Mouse (Mus musculus): ENCODE measurements around the gene Ddx50.

Ddx50 gene

DNA sequence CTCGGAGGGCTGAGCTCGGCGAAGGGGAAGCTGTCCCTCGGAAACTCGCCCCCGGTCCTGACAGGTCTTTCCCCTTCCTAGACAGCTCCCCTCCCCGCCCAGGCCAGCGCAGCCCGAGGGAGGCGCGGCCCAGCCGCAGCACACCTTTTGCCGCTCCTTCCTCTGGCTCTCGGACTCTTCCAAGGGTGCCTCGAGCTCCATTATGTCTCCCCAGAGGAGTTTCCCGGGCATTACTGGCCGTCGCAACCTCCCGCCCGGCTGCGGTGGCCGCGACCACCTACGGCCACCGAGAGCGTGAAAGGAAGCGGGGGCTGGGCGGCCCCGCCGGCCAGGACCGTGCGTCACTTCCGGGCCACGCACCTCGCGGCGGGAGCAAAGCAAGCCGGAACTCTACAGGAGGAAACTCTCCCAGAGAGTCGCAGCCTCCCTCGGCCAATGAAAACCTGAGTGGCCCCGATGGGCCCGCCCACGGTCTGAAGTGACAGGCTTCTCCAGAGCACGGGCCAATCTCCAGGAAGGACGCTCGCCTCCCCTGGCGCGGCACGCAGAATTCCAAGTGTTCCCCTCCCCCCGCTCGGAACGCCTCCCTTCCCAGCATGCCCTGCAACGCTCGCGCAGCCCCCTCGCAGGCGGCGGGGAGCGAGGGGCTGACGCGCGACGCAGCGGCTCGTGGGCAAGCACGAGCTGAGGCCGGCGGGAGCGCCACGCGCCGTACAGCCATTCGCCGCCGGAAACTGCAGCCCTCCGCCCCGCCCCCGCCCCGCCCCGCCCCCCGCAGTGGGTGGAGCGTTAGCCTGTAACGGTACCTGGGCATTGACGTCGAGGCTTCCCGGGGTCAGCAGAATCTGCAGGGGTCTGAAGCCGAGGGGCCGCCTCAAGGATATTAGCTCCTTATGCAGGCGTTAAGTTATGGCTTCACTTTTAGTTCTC is at the start of gene Ddx50:
TSS of gene Ddx50 (minus strand) at position 338 of the 930 bp plus-strand sequence.
- DNase-seq = peak; percentile 100

GRCm38 (mm10) chr10:62692771-62693170 is 41.8 kb upstream of the Ddx50 start:
- no peak for DNase-seq

- no peak for DNase-seq
Observed at GRCm38 (mm10) chr10:62692244-62692643, 41.2 kb upstream of the Ddx50 start.

DNA sequence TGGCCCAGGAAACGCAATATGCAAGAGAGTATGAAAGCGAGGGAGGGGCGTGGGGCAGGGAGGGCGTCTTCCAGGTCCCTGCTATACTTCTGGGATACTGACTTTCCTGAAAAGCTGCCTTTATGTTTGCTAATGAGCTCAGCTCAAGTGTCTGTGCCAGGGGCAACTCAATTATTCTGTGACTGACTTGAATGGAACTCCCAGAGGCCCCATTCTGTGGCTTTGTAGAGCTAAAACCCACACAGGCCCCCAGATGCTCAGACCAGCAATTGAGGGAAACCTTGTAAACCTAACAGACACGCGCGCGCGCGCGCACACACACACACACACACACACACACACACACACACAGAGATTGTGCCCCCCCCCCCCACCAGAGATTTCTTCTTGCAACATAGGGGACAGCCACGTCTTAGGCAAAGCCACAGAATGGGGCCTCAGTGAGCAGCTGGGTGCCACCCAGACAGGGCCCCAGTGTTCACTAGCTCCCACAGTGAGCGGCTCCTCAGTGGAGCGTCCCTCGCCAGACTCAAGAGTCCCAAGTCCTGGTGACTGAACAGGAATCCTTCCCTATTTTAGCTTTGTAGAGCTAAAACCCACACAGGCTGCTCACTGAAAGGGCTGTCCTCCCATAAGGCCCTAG is 36.1 kb upstream of the Ddx50 start:
- DNase-seq = no peak

DNA sequence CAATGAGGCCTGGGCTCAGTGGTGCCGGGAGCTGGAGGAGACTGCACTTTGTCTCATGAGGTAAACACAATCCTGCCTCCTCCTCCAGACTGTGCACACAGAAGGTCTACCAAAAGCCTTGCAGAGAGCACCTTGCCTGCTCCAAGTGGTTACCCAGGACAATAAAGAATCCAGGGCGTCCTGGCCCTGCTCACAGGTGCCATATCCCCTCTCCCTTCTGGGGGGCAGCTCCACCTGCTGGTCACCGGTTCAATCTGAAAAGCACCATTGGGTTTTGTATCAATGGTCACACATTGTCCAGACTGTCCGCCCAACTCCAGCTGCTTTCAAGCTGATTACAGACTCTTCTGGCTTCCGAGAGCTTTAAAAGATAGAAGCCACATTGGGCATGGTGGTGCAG is 32.0 kb upstream of the Ddx50 start:
- no peak for DNase-seq

GRCm38 (mm10) chr10:62679833-62680232 is 28.8 kb upstream of the Ddx50 start:
- no peak for DNase-seq

GRCm38 (mm10) chr10:62677329-62677728 is 26.3 kb upstream of the Ddx50 start:
- no peak for DNase-seq

GRCm38 (mm10) chr10:62676196-62676595 is 25.2 kb upstream of the Ddx50 start:
- DNase-seq = no peak

- DNase-seq = no peak
Observed at GRCm38 (mm10) chr10:62672359-62672758, 21.3 kb upstream of the Ddx50 start.

DNA sequence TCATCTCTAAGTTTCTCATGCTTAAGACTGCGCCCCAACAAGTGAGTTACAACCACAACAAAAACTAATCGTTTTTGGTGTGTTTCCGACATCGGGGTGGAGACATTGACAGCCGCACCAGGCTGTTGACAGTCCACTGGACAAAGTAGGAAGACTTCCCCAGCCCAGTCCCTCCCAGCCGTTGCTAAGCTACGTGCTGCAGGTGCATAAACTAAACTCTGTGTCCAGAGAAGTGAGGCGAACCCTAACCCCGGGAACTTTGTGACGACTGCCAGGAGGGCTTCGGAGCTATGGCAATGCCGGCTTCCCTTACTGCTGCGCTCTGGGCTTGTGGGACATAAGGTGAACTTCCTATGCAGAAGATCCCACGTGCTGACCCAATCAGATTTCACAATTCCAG is 18.2 kb upstream of the Ddx50 start:
- no peak for DNase-seq

- DNase-seq = no peak
Observed at GRCm38 (mm10) chr10:62668463-62668862, 17.4 kb upstream of the Ddx50 start.

DNA sequence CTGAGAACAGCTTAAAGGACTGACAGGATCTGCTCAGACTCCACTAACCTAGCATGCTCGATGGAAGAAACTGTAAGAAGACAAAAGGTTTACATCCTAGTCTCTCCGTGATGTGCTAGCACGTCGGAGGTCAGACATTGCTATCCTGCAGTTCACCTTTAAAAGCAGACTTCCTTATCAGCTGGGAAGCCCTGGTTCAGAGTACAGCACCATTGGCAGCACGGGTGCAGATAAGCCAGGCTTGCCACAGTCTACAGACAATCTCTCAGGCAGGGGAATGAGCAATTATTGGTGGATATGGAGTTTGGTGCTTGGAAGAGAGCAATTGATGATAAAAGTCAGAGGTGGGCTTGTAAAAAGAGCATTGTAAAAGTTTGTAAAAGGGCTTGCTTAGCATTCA is 17.0 kb upstream of the Ddx50 start:
- no peak for DNase-seq

- no peak for DNase-seq
Observed at GRCm38 (mm10) chr10:62664963-62665590, 14.1 kb upstream of the Ddx50 start.

DNA sequence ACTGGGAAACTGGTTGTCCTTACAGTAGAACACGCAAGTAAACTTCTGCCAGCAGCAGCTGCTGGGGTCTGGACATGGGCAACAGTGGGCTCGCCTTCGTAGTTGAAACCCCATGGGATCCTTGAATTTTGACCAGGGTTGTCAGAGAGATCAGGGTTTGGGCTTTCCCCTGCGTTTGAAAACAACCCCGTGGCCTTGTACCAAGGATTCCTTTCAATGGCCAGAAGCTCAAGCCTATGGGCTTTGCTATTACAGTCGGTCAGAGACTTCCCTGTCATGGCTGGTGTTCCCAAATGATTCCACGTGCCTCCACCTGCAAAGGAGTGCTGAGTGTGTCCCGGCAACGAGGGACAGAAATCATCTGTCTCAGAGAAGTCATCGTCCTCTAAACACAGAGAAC is 13.2 kb upstream of the Ddx50 start:
- DNase-seq = no peak

DNA sequence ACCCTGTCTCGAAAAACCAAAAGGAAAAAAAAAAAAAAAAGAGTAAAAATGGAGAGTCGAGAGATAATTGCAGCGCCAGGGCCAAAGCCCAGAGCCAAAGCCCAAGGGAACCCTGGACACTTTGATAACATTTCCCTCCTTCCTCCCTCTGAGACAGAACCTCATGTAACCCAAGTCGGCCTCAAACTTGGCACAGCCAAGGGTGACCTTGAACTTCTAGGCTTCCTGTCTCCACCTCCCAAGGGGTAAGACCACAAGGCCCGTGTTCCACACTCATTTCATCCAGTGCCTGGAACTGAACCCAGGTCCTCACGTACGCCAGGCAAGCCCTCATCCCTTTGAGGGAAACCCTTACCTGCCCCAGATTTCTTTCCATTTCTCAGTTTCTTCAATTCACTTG is 5.7 kb upstream of the Ddx50 start:
- DNase-seq = no peak

DNA sequence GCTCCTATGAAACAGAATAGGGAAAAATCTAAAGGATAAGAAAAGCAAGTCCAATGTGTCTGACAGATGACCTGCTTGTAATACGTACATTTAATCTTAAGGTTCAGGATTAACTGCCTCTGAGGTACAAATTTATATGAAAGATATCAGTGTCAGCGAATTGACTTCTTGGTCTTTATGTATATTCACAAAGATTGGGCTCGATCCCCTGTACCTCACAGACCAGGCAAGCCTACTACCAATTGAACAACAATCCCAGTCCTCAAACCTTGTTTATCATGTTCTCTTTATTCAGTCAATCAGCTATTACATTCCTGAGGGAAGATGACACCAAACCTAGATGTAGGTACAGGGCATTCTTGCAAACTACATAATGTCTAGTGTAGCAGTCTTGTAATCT is 943 bp upstream of the Ddx50 start:
- DNase-seq = no peak

DNA sequence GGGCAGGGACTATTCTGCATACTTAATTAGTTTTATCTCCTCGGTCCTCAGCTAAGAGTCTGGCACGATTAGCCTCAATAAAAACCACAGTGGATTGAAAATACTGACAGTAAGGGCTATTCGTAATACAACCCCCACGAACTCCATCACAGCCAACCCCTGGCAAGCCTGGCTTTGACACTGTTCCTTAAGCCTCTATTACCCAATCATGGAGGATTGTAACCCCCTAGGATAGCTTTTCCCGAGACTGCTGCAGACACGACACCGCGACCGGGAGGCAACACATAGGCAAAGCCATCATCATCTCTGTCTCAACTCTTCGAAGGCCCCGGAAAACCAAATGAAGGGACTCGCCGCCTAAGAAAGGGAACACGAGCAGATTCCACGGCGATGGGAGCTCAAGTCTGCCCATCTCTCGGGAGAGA is 648 bp downstream of the Ddx50 start:
- DNase-seq = no peak

DNA sequence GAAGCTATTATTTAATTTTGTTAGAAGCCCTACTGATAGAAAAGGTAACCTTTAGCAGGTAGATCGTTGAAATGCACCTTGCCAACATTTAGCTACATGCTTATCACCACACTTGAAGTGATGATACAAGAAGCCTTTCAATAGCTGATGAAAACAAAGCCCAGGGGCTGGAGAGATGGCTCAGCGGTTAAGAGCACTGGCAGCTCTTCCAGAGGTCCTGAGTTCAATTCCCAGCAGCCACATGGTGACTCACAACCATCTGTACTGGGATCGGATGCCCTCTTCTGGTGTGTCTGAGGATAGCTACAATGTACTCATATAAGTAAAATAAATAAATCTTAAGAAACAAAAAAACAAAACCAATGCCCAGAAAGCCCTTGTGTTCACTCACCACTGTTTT is 46.9 kb downstream of the Ddx50 start:
- no peak for DNase-seq

DNA sequence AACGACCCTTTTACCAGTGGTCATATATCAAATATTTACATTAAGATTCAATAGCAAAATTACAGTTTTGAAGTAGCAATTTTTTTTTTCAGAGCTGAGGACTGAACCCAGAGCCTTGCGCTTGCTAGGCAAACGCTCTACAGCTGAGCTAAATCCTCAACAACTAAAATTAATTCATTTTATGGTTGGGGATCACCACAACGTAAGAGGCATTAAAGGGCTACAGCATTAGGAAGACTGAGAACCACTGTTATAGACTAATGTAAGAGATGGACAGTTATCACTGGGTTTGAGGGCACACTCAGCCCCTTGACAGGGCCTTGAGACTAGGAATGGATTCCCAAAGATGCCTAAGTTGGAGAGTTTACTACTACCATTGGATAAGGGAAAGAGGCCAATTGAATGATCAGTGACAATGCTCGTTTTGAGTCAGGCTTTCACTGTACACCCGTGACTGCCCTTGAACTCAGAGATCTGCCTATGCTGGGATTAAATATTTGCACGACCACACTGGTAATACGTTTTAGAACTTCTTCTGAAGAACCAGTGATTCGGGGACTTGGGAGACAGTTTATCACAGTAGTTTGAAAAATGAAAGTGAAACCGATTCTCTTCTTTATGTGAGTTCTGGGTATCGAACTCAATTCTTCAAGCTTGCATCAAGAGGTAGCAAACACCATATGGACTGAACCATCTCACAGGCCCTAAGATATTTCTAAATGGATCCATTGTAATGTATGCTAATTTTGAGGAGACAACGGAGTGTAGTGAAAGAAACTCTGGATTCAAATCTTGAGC is 47.6 kb downstream of the Ddx50 start:
- DNase-seq = no peak

- peak; percentile 87 for DNase-seq
Observed at GRCm38 (mm10) chr10:62602177-62603040, 48.6 kb downstream of the Ddx50 start, which contains the start of gene Ddx21. Gene Ddx21, minus strand, starts transcription at chr10:62602281.

GRCm38 (mm10) chr10:62601833-62602176 is 49.2 kb downstream of the Ddx50 start:
- DNase-seq = no peak

All from cerebellum, adult 9-11 months (tissue).